Mouse (Mus musculus): ENCODE results near the gene Stx4a. TPM values are rescaled to one million over a fixed set of nuclear protein-coding genes. Genes with fewer than 3 reads are reported as not detected.

Stx4a gene
- polyA plus RNA-seq, 2 experiments: 41.0 to 147 TPM

DNA sequence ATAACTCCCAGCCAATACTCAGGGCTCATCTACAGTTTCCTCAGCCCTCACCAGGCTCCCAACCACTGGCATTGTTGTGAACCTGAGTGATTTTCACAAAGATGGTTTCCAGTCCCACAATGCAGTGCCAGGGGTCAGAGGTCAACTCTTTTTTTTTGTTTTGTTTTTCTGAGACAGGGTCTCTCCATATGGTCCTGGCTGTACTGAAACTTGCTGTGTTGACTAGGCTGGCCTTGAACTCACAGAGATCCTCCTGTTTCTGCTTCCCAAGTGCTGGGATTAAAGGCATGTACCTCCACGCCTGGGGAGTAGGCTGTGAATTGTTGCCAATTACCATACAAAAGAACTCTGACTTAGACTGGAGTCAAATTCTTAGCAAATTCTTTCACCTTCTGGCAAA lies 14.2 kb upstream of the Stx4a start:
- no peaks in the 10 kb centered on the region for H3K27me3 ChIP-seq (ENCODE audit: control insufficient read depth, insufficient read depth, low read length)
- 100% methylated on average over 1 of the region's 1 CpGs for WGBS
- H3K4me3 ChIP-seq (replicated peaks; ENCODE audit: low read length): no peak overlapping the region
- no peak overlapping the region for H3K27ac ChIP-seq (replicated peaks; ENCODE audit: low read depth, low read length)
- H3K4me2 ChIP-seq (replicated peaks; ENCODE audit: low read depth, low read length, severe bottlenecking): no peak overlapping the region
- no peaks in the 10 kb centered on the region for H3K9me3 ChIP-seq (ENCODE audit: control insufficient read depth, low read length)
- H3K9ac ChIP-seq (ENCODE audit: low read depth, low read length, severe bottlenecking): no peak overlapping the region
- peaks cover 46% of the 10 kb centered on the region for H3K36me3 ChIP-seq (ENCODE audit: control insufficient read depth, insufficient read depth, low read length)
- H3K4me1 ChIP-seq (ENCODE audit: control insufficient read depth, insufficient read depth, low read length): no peaks in the 10 kb centered on the region
- DNase-seq (ENCODE audit: low spot score) (no peak), ATAC-seq (ENCODE audit: low FRiP score, low read depth) (no peak)
- TF ChIP-seq POLR2A (IDR thresholded peaks at IDR 0.05; ENCODE audit: borderline replicate concordance, extremely low read depth, insufficient read depth, insufficient read length): no peak

DNA sequence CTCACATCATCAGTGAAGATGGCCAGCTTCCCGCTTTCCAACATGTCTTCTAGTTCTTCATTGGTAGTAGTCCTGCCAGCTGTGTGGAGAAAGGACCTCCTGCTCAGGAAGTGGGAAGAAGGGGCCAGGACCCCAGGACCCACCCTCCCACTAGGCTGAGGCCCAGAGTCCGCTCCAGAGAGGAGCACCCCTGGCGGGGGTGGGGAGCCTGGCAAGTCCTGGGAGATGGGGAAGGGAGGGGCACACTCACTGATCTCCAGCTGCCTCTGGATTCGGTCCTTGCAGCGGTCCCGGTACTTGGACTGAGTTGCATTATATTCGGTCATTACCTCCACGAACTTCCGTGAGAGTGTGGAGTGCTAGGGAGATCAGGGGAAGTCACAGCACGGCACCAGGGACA lies 13.4 kb upstream of the Stx4a start:
- no peak overlapping the region for H3K9ac ChIP-seq (ENCODE audit: low read depth, low read length, severe bottlenecking)
- peaks cover 50% of the 10 kb centered on the region for H3K36me3 ChIP-seq (ENCODE audit: control insufficient read depth, insufficient read depth, low read length)
- H3K4me2 ChIP-seq (replicated peaks; ENCODE audit: low read depth, low read length, severe bottlenecking): no peak overlapping the region
- 82% methylated on average over 10 of the region's 10 CpGs for WGBS
- no peak overlapping the region for H3K27ac ChIP-seq (replicated peaks; ENCODE audit: low read depth, low read length)
- no peak overlapping the region for H3K4me3 ChIP-seq (replicated peaks; ENCODE audit: low read length)
- no peaks in the 10 kb centered on the region for H3K9me3 ChIP-seq (ENCODE audit: control insufficient read depth, low read length)
- DNase-seq (ENCODE audit: low spot score): no peak
- no peak for ATAC-seq (ENCODE audit: low FRiP score, low read depth)
- no peak for TF ChIP-seq POLR2A (IDR thresholded peaks at IDR 0.05; ENCODE audit: borderline replicate concordance, extremely low read depth, insufficient read depth, insufficient read length)
- no peaks in the 10 kb centered on the region for H3K4me1 ChIP-seq (ENCODE audit: control insufficient read depth, insufficient read depth, low read length)
- H3K27me3 ChIP-seq (ENCODE audit: control insufficient read depth, insufficient read depth, low read length): no peaks in the 10 kb centered on the region

DNA sequence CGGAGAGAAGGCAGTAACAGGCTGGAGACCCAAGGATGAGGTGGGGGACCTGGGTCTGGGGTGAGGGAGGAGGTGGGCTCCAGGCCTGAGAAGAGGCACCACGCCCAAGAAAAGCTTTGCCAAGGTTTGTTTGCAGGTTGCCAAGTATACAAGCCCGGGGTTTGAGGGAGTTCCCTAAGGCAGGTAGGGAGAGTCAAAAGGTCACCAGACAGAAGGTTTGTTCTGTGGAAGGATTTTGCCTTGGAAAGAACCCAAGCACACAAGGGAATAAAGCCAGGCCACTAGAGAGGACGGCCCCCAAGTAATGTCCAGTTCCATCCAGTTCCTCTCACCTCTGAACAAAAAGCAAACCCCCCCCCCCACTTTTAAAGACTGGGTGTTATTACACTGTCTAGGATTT lies 12.9 kb upstream of the Stx4a start:
- no peak for TF ChIP-seq POLR2A (IDR thresholded peaks at IDR 0.05; ENCODE audit: borderline replicate concordance, extremely low read depth, insufficient read depth, insufficient read length)
- no peak for ATAC-seq (ENCODE audit: low FRiP score, low read depth)
- peaks cover 50% of the 10 kb centered on the region for H3K36me3 ChIP-seq (ENCODE audit: control insufficient read depth, insufficient read depth, low read length)

DNA sequence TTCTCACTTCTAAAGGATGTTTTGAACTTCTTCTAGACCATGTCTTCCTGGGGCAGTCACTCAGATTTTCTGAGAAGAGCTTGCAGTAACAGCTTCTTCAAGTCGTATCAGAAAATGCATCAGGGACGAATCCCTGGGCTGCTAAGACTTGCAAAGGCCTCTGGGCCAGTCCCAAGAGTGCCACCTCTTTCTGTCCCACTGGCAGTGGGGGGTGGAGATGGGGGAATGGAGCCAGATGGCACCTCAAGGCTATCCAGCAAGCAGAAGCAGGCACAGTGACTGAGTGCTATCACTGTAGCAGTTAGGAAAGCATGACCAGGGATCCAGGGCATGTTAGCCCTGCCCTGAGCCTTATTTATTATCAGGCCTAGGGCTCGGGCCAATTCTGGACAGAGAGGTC lies 11.8 kb upstream of the Stx4a start:
- no peak overlapping the region for H3K4me2 ChIP-seq (replicated peaks; ENCODE audit: low read depth, low read length, severe bottlenecking)
- H3K36me3 ChIP-seq (ENCODE audit: control insufficient read depth, insufficient read depth, low read length): peaks cover 50% of the 10 kb centered on the region
- WGBS: 81% methylated on average over 3 of the region's 3 CpGs
- ATAC-seq (ENCODE audit: low FRiP score, low read depth) (no peak), DNase-seq (ENCODE audit: low spot score) (no peak)
- H3K9ac ChIP-seq (ENCODE audit: low read depth, low read length, severe bottlenecking): no peak overlapping the region
- no peaks in the 10 kb centered on the region for H3K4me1 ChIP-seq (ENCODE audit: control insufficient read depth, insufficient read depth, low read length)
- H3K4me3 ChIP-seq (replicated peaks; ENCODE audit: low read length): no peak overlapping the region
- H3K27me3 ChIP-seq (ENCODE audit: control insufficient read depth, insufficient read depth, low read length): no peaks in the 10 kb centered on the region
- no peaks in the 10 kb centered on the region for H3K9me3 ChIP-seq (ENCODE audit: control insufficient read depth, low read length)
- H3K27ac ChIP-seq (replicated peaks; ENCODE audit: low read depth, low read length): no peak overlapping the region
- no peak for TF ChIP-seq POLR2A (IDR thresholded peaks at IDR 0.05; ENCODE audit: borderline replicate concordance, extremely low read depth, insufficient read depth, insufficient read length)

More for the DNA sequence above, 12.9 kb upstream of the Stx4a start:
- no peak for DNase-seq (ENCODE audit: low spot score)
- Histone ChIP-seq H3K4me2 (replicated peaks; ENCODE audit: low read depth, low read length, severe bottlenecking) (no peak overlapping the region), H3K9me3 (ENCODE audit: control insufficient read depth, low read length) (no peaks in the 10 kb centered on the region), H3K4me3 (replicated peaks; ENCODE audit: low read length) (no peak overlapping the region), H3K9ac (ENCODE audit: low read depth, low read length, severe bottlenecking) (no peak overlapping the region), H3K27me3 (ENCODE audit: control insufficient read depth, insufficient read depth, low read length) (no peaks in the 10 kb centered on the region), H3K27ac (replicated peaks; ENCODE audit: low read depth, low read length) (no peak overlapping the region), H3K4me1 (ENCODE audit: control insufficient read depth, insufficient read depth, low read length) (no peaks in the 10 kb centered on the region)
- WGBS: 78% methylated on average over 4 of the region's 4 CpGs

DNA sequence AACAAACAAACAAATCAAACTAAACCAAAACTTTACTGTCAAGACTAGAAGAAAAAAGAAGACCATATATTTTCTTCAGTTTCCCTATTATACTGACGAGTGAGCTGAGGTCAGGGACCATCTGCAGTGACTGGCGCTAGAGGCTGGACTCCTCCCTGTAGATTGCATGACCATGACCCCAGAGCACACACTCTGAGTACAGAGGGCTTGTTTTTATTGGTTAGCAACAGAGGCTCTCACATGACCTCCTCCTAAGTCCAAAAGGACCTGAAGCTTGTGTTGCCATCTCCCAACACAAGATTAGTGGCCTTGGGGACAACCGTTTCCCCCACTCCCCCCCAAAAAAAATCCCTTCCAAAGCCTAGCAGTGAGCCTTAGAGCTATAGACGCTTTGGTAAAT lies 10.3 kb upstream of the Stx4a start:
- no peak for ATAC-seq (ENCODE audit: low FRiP score, low read depth)

More for the DNA sequence above, 10.3 kb upstream of the Stx4a start:
- no peak for DNase-seq (ENCODE audit: low spot score)
- H3K27ac ChIP-seq (replicated peaks; ENCODE audit: low read depth, low read length): no peak overlapping the region
- H3K4me2 ChIP-seq (replicated peaks; ENCODE audit: low read depth, low read length, severe bottlenecking): no peak overlapping the region
- no peak overlapping the region for H3K4me3 ChIP-seq (replicated peaks; ENCODE audit: low read length)
- WGBS: 79% methylated on average over 4 of the region's 4 CpGs
- H3K9me3 ChIP-seq (ENCODE audit: control insufficient read depth, low read length): no peaks in the 10 kb centered on the region
- no peaks in the 10 kb centered on the region for H3K27me3 ChIP-seq (ENCODE audit: control insufficient read depth, insufficient read depth, low read length)
- no peak for TF ChIP-seq POLR2A (IDR thresholded peaks at IDR 0.05; ENCODE audit: borderline replicate concordance, extremely low read depth, insufficient read depth, insufficient read length)
- peaks cover 47% of the 10 kb centered on the region for H3K36me3 ChIP-seq (ENCODE audit: control insufficient read depth, insufficient read depth, low read length)
- no peak overlapping the region for H3K9ac ChIP-seq (ENCODE audit: low read depth, low read length, severe bottlenecking)
- H3K4me1 ChIP-seq (ENCODE audit: control insufficient read depth, insufficient read depth, low read length): no peaks in the 10 kb centered on the region

Data from limb, embryonic 14.5 days (tissue).